ENCODE assay signal across 7 mouse cellular contexts in genomic region chr11:98149304-98149750, GRCm38 (mm10). TPM values are rescaled to one million over a fixed set of nuclear protein-coding genes. Genes with fewer than 3 reads are reported as not detected.
A peak's percentile ranks its signal among the peaks of the same experiment; 100 is the strongest.
DNase-seq lines count a peak whose midpoint lies in the region; ATAC-seq lines count a peak whose summit lies in the region.

No protein-coding gene starts in this region.

- ATAC-seq in intestine, embryonic 16.5 days, result peak; percentile 92
- peak; percentile 88 for ATAC-seq in midbrain, embryonic 11.5 days (ENCODE audit: low FRiP score)

- H3K36me3 ChIP-seq in intestine, embryonic 16.5 days (ENCODE audit: control insufficient read depth, insufficient read depth, low read length), result no peaks in the 10 kb centered on the region
- H3K36me3 ChIP-seq in midbrain, embryonic 11.5 days (ENCODE audit: control insufficient read depth, insufficient read depth, low read length), result no peaks in the 10 kb centered on the region

- H3K4me1 ChIP-seq in intestine, embryonic 16.5 days (ENCODE audit: control insufficient read depth, insufficient read depth, low read length), result peaks cover 5% of the 10 kb centered on the region
- H3K4me1 ChIP-seq in midbrain, embryonic 11.5 days (ENCODE audit: control insufficient read depth, insufficient read depth, low read length), result peaks cover 4% of the 10 kb centered on the region; the same call in 1 of the 2 replicates

- peak overlapping the region; percentile 89 for H3K9ac ChIP-seq in intestine, embryonic 16.5 days (ENCODE audit: low read depth, low read length)
- H3K9ac ChIP-seq in midbrain, embryonic 11.5 days (ENCODE audit: low read length), result peak overlapping the region; percentile 81

- H3K27ac ChIP-seq in intestine, embryonic 16.5 days (ENCODE audit: low read length), result peak overlapping the region; percentile 93
- peak overlapping the region; percentile 84 for H3K27ac ChIP-seq in midbrain, embryonic 11.5 days (ENCODE audit: low read depth, low read length)

- WGBS in intestine, embryonic 16.5 days, result under 1% methylated on average over 50 of the region's 57 CpGs
- WGBS in midbrain, embryonic 11.5 days, result under 1% methylated on average over 43 of the region's 57 CpGs

- intact Hi-C loops in gastrocnemius, postnatal 36 days (cut with DNase I), result no loop called here
- intact Hi-C loops in left cerebral cortex, postnatal 36 days (cut with DNase I), result loop anchor here (10.0 kb wide), 1 partner anchor 125 kb away; the partner anchor contains the start of genes Cacnb1 and Rpl19

- peak overlapping the region; percentile 98 for H3K4me3 ChIP-seq in intestine, embryonic 16.5 days (ENCODE audit: low read length)
- H3K4me3 ChIP-seq in midbrain, embryonic 11.5 days (ENCODE audit: low read depth, low read length), result peak overlapping the region; percentile 87

- DNase-seq in adrenal gland, adult 18-20 months (ENCODE audit: low spot score in 2 of 2), result peak; percentile 91 to 94
- peak; percentile 94 for DNase-seq in embryo, embryonic 11 days
- DNase-seq in gastrocnemius, postnatal 36 days, result peak; percentile 91 to 92
- DNase-seq in left cerebral cortex, postnatal 36 days (ENCODE audit: low spot score in 2 of 2), result peak; percentile 92
- DNase-seq in midbrain, embryonic 11.5 days (ENCODE audit: low spot score, missing footprints), result peak; percentile 100
- DNase-seq in skeletal muscle tissue, adult 2 months (ENCODE audit: low read depth, low spot score), result peak; percentile 83

- H3K27me3 ChIP-seq in intestine, embryonic 16.5 days (replicated peaks; ENCODE audit: control insufficient read depth, insufficient read depth, low read length), result no peaks in the 10 kb centered on the region
- no peaks in the 10 kb centered on the region for H3K27me3 ChIP-seq in midbrain, embryonic 11.5 days (ENCODE audit: control insufficient read depth, insufficient read depth, low read length)

- peak overlapping the region; percentile 91 for H3K4me2 ChIP-seq in intestine, embryonic 16.5 days (ENCODE audit: low read depth, low read length)
- H3K4me2 ChIP-seq in midbrain, embryonic 11.5 days, result peak overlapping the region; percentile 97

- H3K9me3 ChIP-seq in intestine, embryonic 16.5 days (ENCODE audit: control insufficient read depth, low read length), result no peaks in the 10 kb centered on the region
- no peaks in the 10 kb centered on the region for H3K9me3 ChIP-seq in midbrain, embryonic 11.5 days (ENCODE audit: control insufficient read depth, low read length)

RNA-seq across cellular contexts. Expression of gene Fbxl20, which starts 0.9 kb away (rescaled TPM):
- total RNA-seq in adrenal gland, adult 18-20 months (2021), result 10 to 100 TPM; 21.6 to 27.7 TPM
- total RNA-seq in gastrocnemius, postnatal 36 days (2021), result 10 to 100 TPM in 1 of 2 experiments, 1 to 10 TPM in 1; 7.8 to 14.2 TPM
- polyA plus RNA-seq in intestine, embryonic 16.5 days (2015; fragmentation: Nextera tagmentation; extraction: Ambion mirVana), result 12.8 TPM in 2 replicates
- total RNA-seq in left cerebral cortex, postnatal 36 days (2021), result 10 to 100 TPM; 36.0 to 42.2 TPM
- polyA plus RNA-seq in midbrain, embryonic 11.5 days (2014; fragmentation: Nextera tagmentation; extraction: Ambion mirVana), result 23.4 and 24.9 TPM in 2 replicates

RNA-seq across cellular contexts. Expression of gene Med1, which starts 43.8 kb away (rescaled TPM):
- total RNA-seq in adrenal gland, adult 18-20 months (2021), result 10 to 100 TPM; 41.4 to 66.1 TPM
- 10 to 100 TPM; 20.6 to 24.5 TPM for total RNA-seq in gastrocnemius, postnatal 36 days (2021)
- 50.3 and 52.4 TPM in 2 replicates for polyA plus RNA-seq in intestine, embryonic 16.5 days (2015; fragmentation: Nextera tagmentation; extraction: Ambion mirVana)
- 10 to 100 TPM; 50.4 to 59.8 TPM for total RNA-seq in left cerebral cortex, postnatal 36 days (2021)
- 78.4 and 80.5 TPM in 2 replicates for polyA plus RNA-seq in midbrain, embryonic 11.5 days (2014; fragmentation: Nextera tagmentation; extraction: Ambion mirVana)

RNA-seq across cellular contexts. Expression of gene Cdk12, which starts 53.5 kb away (rescaled TPM):
- 10 to 100 TPM; 39.2 to 45.6 TPM for total RNA-seq in adrenal gland, adult 18-20 months (2021)
- 10 to 100 TPM; 12.7 to 15.0 TPM for total RNA-seq in gastrocnemius, postnatal 36 days (2021)
- 6.2 and 6.5 TPM in 2 replicates for polyA plus RNA-seq in intestine, embryonic 16.5 days (2015; fragmentation: Nextera tagmentation; extraction: Ambion mirVana)
- total RNA-seq in left cerebral cortex, postnatal 36 days (2021), result 10 to 100 TPM; 34.4 to 44.4 TPM
- 11.1 and 12.1 TPM in 2 replicates for polyA plus RNA-seq in midbrain, embryonic 11.5 days (2014; fragmentation: Nextera tagmentation; extraction: Ambion mirVana)

Comparison
In these comparisons a context has a peak if more than half of its experiments do, and no peak if none do; other contexts are left out.
1. Peak in every context shown above with its lines: DNase-seq, ATAC-seq, H3K4me3 ChIP-seq and H3K27ac ChIP-seq.